Mouse (Mus musculus) CH12.LX (cell line): ENCODE data around the gene Selenof. TPM values are rescaled to one million over a fixed set of nuclear protein-coding genes. Genes with fewer than 3 reads are reported as not detected.

Experiments used
- DNase-seq: peaks from one replicate; pipeline ENCODE4 v3.0.0-alpha.2; 2013; ENCODE audit errors: extremely low read depth
- H3K27ac ChIP-seq: 2 replicates; pipeline ENCODE4 v1.5.1; 2012; ENCODE audit warnings: low read depth, mild to moderate bottlenecking, control low read depth, moderate library complexity; ENCODE audit not compliant: insufficient read depth
- H3K27me3 ChIP-seq: replicated peaks from 2 replicates; pipeline ENCODE3; 2012; ENCODE audit warnings: inconsistent platforms
- H3K36me3 ChIP-seq, 2 experiments: replicated peaks in 1 of 2; 2 replicates each; pipeline versions ENCODE3 to v1.6.1; 2012; ENCODE audit warnings: inconsistent platforms in 1 of 2, low read length in 1 of 2, mild to moderate bottlenecking in 1 of 2, mixed read lengths in 1 of 2, moderate library complexity in 1 of 2; ENCODE audit not compliant: control insufficient read depth in 1 of 2, insufficient read depth in 1 of 2
- H3K4me1 ChIP-seq, 2 experiments: 2 replicates each; pipeline ENCODE4 v1.6.1; 2012; ENCODE audit warnings: inconsistent platforms in 1 of 2, moderate library complexity in 1 of 2; ENCODE audit not compliant: insufficient read depth in 2 of 2, control insufficient read depth in 1 of 2
- H3K4me2 ChIP-seq: 2 replicates; pipeline ENCODE4 v1.6.1; 2012; ENCODE audit warnings: low read depth, mild to moderate bottlenecking, control low read depth; ENCODE audit not compliant: poor library complexity, insufficient read depth, severe bottlenecking
- H3K4me3 ChIP-seq, 3 experiments: fragments of 150-350 bp in 1 of 3; sonication (generic) in 1 of 3; replicated peaks in 1 of 3; 2 replicates each; pipeline versions ENCODE3 to v1.5.1; 2011 to 2012; ENCODE audit warnings: low read depth in 2 of 3, low read length in 2 of 3, mild to moderate bottlenecking in 2 of 3, moderate library complexity in 2 of 3, control low read depth in 1 of 3, improper control_type of control experiment in 1 of 3, inconsistent platforms in 1 of 3, mixed read lengths in 1 of 3; ENCODE audit not compliant: poor library complexity in 1 of 3
- H3K79me2 ChIP-seq: replicated peaks from 2 replicates; pipeline ENCODE4 v1.6.1; 2012; ENCODE audit warnings: mild to moderate bottlenecking, moderate library complexity; ENCODE audit not compliant: control insufficient read depth, poor library complexity, insufficient read depth, severe bottlenecking; ENCODE audit errors: extremely low read depth
- H3K9ac ChIP-seq: 2 replicates; pipeline ENCODE4 v1.6.1; 2012; ENCODE audit warnings: low read depth, mild to moderate bottlenecking, control low read depth, moderate library complexity; ENCODE audit not compliant: insufficient read depth
- H3K9me3 ChIP-seq: replicated peaks from 2 replicates; pipeline ENCODE3; 2012; ENCODE audit warnings: low read length, inconsistent platforms, mixed read lengths
- BHLHE40 ChIP-seq: IDR thresholded peaks from 2 replicates; pipeline ENCODE4 v1.6.1; 2011; ENCODE audit warnings: mild to moderate bottlenecking, low read depth, low read length, improper control_type of control experiment
- CHD1 ChIP-seq: IDR thresholded peaks from 2 replicates; pipeline ENCODE4 v1.6.1; 2012; ENCODE audit warnings: low read depth, low read length, improper control_type of control experiment, inconsistent platforms
- CHD2 ChIP-seq: IDR thresholded peaks from 2 replicates; pipeline ENCODE4 v1.6.1; 2011; ENCODE audit warnings: low read length, improper control_type of control experiment
- CTCF ChIP-seq, 2 experiments: IDR thresholded peaks in 1 of 2; conservative IDR thresholded peaks in 1 of 2; 2 replicates each; pipeline ENCODE4 v1.5.1; 2011 to 2012; ENCODE audit warnings: low read depth in 2 of 2, low read length in 2 of 2, improper control_type of control experiment in 1 of 2, inconsistent platforms in 1 of 2, mild to moderate bottlenecking in 1 of 2, moderate library complexity in 1 of 2
- E2F4 ChIP-seq: IDR thresholded peaks from 2 replicates; pipeline ENCODE4 v1.6.1; 2011; ENCODE audit warnings: low read depth, low read length, improper control_type of control experiment; ENCODE audit not compliant: insufficient replicate concordance
- ELF1 ChIP-seq: IDR thresholded peaks from 2 replicates; pipeline ENCODE4 v1.6.1; 2014; ENCODE audit warnings: low read depth, mild to moderate bottlenecking, inconsistent platforms, low read length, improper control_type of control experiment
- EP300 ChIP-seq: IDR thresholded peaks from 2 replicates; pipeline ENCODE4 v1.6.1; 2011; ENCODE audit warnings: low read length, improper control_type of control experiment
- ETS1 ChIP-seq: conservative IDR thresholded peaks from 2 replicates; pipeline ENCODE4 v1.6.1; 2012; ENCODE audit warnings: low read depth, mild to moderate bottlenecking, inconsistent platforms, low read length, improper control_type of control experiment, moderate library complexity
- GABPA ChIP-seq: IDR thresholded peaks from 2 replicates; pipeline ENCODE4 v1.6.1; 2012; ENCODE audit warnings: low read depth, low read length, improper control_type of control experiment, inconsistent platforms; ENCODE audit not compliant: insufficient replicate concordance
- HCFC1 ChIP-seq: IDR thresholded peaks from 2 replicates; pipeline ENCODE4 v1.6.1; 2012; ENCODE audit warnings: low read depth, mild to moderate bottlenecking, inconsistent platforms, low read length, improper control_type of control experiment
- IRF4 ChIP-seq: IDR thresholded peaks from 2 replicates; pipeline ENCODE4 v1.6.1; 2014; ENCODE audit warnings: low read depth, mild to moderate bottlenecking, inconsistent platforms, low read length, improper control_type of control experiment
- JUN ChIP-seq: IDR thresholded peaks from 2 replicates; pipeline ENCODE4 v1.6.1; 2011; ENCODE audit warnings: low read depth, mild to moderate bottlenecking, low read length, improper control_type of control experiment, moderate library complexity; ENCODE audit not compliant: insufficient read depth
- JUND ChIP-seq: conservative IDR thresholded peaks from 2 replicates; pipeline ENCODE4 v1.6.1; 2011; ENCODE audit warnings: low read depth, low read length, improper control_type of control experiment
- KAT2A ChIP-seq: IDR thresholded peaks from 2 replicates; pipeline ENCODE4 v1.6.1; 2012; ENCODE audit warnings: low read length, improper control_type of control experiment, inconsistent platforms; ENCODE audit not compliant: insufficient replicate concordance
- MAFK ChIP-seq: IDR thresholded peaks from 2 replicates; pipeline ENCODE4 v1.6.1; 2011; ENCODE audit warnings: low read length, improper control_type of control experiment; ENCODE audit not compliant: insufficient replicate concordance
- MAX ChIP-seq: IDR thresholded peaks from 2 replicates; pipeline ENCODE4 v1.6.1; 2011; ENCODE audit warnings: low read length, improper control_type of control experiment
- MAZ ChIP-seq: IDR thresholded peaks from 2 replicates; pipeline ENCODE4 v1.6.1; 2012; ENCODE audit warnings: low read depth, mild to moderate bottlenecking, inconsistent platforms, low read length, improper control_type of control experiment, moderate library complexity
- MEF2A ChIP-seq: IDR thresholded peaks from 2 replicates; pipeline ENCODE4 v1.6.1; 2014; ENCODE audit warnings: low read depth, mild to moderate bottlenecking, inconsistent platforms, low read length, improper control_type of control experiment, borderline replicate concordance
- MXI1 ChIP-seq: IDR thresholded peaks from 2 replicates; pipeline ENCODE4 v1.6.1; 2011; ENCODE audit warnings: mild to moderate bottlenecking, low read depth, low read length, improper control_type of control experiment
- MYC ChIP-seq: IDR thresholded peaks from 2 replicates; pipeline ENCODE4 v1.6.1; 2011; ENCODE audit warnings: low read depth, mild to moderate bottlenecking, improper control_type of control experiment, low read length
- NELFE ChIP-seq: IDR thresholded peaks from 2 replicates; pipeline ENCODE4 v1.6.1; 2011; ENCODE audit warnings: low read depth, low read length, improper control_type of control experiment
- NRF1 ChIP-seq: IDR thresholded peaks from 2 replicates; pipeline ENCODE4 v1.6.1; 2014; ENCODE audit warnings: low read depth, mild to moderate bottlenecking, inconsistent platforms, low read length, improper control_type of control experiment, moderate library complexity
- PAX5 ChIP-seq: IDR thresholded peaks from 2 replicates; pipeline ENCODE4 v1.6.1; 2012; ENCODE audit warnings: low read length, inconsistent platforms, mixed read lengths
- POLR2A ChIP-seq: IDR thresholded peaks from 2 replicates; pipeline ENCODE4 v1.6.1; 2011; ENCODE audit warnings: low read depth, mild to moderate bottlenecking, improper control_type of control experiment, low read length
- POLR2AphosphoS2 ChIP-seq: IDR thresholded peaks from 2 replicates; pipeline ENCODE4 v1.6.1; 2011; ENCODE audit warnings: low read depth, low read length, improper control_type of control experiment
- RAD21 ChIP-seq: IDR thresholded peaks from 2 replicates; pipeline ENCODE4 v1.6.1; 2011; ENCODE audit warnings: low read depth, mild to moderate bottlenecking, low read length, improper control_type of control experiment, moderate library complexity
- RCOR1 ChIP-seq: conservative IDR thresholded peaks from 2 replicates; pipeline ENCODE4 v1.6.1; 2012; ENCODE audit warnings: low read depth, mild to moderate bottlenecking, inconsistent platforms, low read length, improper control_type of control experiment
- SIN3A ChIP-seq: IDR thresholded peaks from 2 replicates; pipeline ENCODE4 v1.6.1; 2012; ENCODE audit warnings: low read length, improper control_type of control experiment, inconsistent platforms
- SMC3 ChIP-seq: IDR thresholded peaks from 2 replicates; pipeline ENCODE4 v1.6.1; 2011; ENCODE audit warnings: low read depth, low read length, improper control_type of control experiment
- TBP ChIP-seq: conservative IDR thresholded peaks from 2 replicates; pipeline ENCODE4 v1.6.1; 2011; ENCODE audit warnings: low read depth, low read length, improper control_type of control experiment
- TCF12 ChIP-seq: IDR thresholded peaks from 2 replicates; pipeline ENCODE4 v1.6.1; 2014; ENCODE audit warnings: low read depth, mild to moderate bottlenecking, inconsistent platforms, low read length, improper control_type of control experiment
- UBTF ChIP-seq: IDR thresholded peaks from 2 replicates; pipeline ENCODE4 v1.6.1; 2012; ENCODE audit warnings: low read depth, mild to moderate bottlenecking, inconsistent platforms, low read length, improper control_type of control experiment, moderate library complexity
- USF1 ChIP-seq: IDR thresholded peaks from 2 replicates; pipeline ENCODE4 v1.6.1; 2014; ENCODE audit warnings: low read depth, mild to moderate bottlenecking, inconsistent platforms, low read length, improper control_type of control experiment
- USF2 ChIP-seq: conservative IDR thresholded peaks from 2 replicates; pipeline ENCODE4 v1.6.1; 2011; ENCODE audit warnings: low read depth, low read length, improper control_type of control experiment
- ZC3H11A ChIP-seq: IDR thresholded peaks from 2 replicates; pipeline ENCODE4 v1.6.1; 2012; ENCODE audit warnings: low read depth, mild to moderate bottlenecking, inconsistent platforms, low read length, improper control_type of control experiment
- ZKSCAN1 ChIP-seq: IDR thresholded peaks from 2 replicates; pipeline ENCODE4 v1.6.1; 2012; ENCODE audit warnings: low read depth, inconsistent platforms, low read length, improper control_type of control experiment, borderline replicate concordance
- ZMIZ1 ChIP-seq: IDR thresholded peaks from 2 replicates; pipeline ENCODE4 v1.6.1; 2012; ENCODE audit warnings: low read depth, mild to moderate bottlenecking, inconsistent platforms, low read length, improper control_type of control experiment
- ZNF384 ChIP-seq: IDR thresholded peaks from 2 replicates; pipeline ENCODE4 v1.6.1; 2012; ENCODE audit warnings: low read depth, low read length, improper control_type of control experiment, inconsistent platforms
- dilution Hi-C: fragments of 300-500 bp; cut with MboI; formaldehyde crosslinking; loops from 2 replicates; pipeline ENCODE4 v1.14.3; 2020; ENCODE audit warnings: low sequenced_read_pairs; ENCODE audit not compliant: extremely low pct_unique_long_range_greater_than_20kb, extremely low pct_ligation_motif_present
- in situ Hi-C: fragments of 300-500 bp; cut with MboI; formaldehyde crosslinking; loops from 3 replicates; pipeline ENCODE4 v1.14.3; 2019; ENCODE audit warnings: low sequenced_read_pairs, low pct_ligation_motif_present, low pct_unique_long_range_greater_than_20kb, mixed read lengths
- polyA plus RNA-seq: library from polyadenylated mRNA; unstranded; fragments of >175 nt; gene quantifications from 2 replicates; pipeline ENCODE4 v1.2.1, GENCODE M21; 2012; ENCODE audit warnings: low read depth; ENCODE audit not compliant: insufficient read length
- total RNA-seq, 2 experiments: library from RNA; depleted of rRNA; stranded (reverse); fragments of 300-350 nt in 1 of 2; fragments of >200 nt in 1 of 2; gene quantifications; 2 replicates each; pipeline ENCODE4 v1.2.3; 2012 to 2014

The Selenof gene
- 528 and 548 TPM in 2 replicates for total RNA-seq (2012; rRNA removed)
- total RNA-seq (2014; rRNA removed), result 1,358 and 1,567 TPM in 2 replicates
- 671 and 678 TPM in 2 replicates for polyA plus RNA-seq

DNA sequence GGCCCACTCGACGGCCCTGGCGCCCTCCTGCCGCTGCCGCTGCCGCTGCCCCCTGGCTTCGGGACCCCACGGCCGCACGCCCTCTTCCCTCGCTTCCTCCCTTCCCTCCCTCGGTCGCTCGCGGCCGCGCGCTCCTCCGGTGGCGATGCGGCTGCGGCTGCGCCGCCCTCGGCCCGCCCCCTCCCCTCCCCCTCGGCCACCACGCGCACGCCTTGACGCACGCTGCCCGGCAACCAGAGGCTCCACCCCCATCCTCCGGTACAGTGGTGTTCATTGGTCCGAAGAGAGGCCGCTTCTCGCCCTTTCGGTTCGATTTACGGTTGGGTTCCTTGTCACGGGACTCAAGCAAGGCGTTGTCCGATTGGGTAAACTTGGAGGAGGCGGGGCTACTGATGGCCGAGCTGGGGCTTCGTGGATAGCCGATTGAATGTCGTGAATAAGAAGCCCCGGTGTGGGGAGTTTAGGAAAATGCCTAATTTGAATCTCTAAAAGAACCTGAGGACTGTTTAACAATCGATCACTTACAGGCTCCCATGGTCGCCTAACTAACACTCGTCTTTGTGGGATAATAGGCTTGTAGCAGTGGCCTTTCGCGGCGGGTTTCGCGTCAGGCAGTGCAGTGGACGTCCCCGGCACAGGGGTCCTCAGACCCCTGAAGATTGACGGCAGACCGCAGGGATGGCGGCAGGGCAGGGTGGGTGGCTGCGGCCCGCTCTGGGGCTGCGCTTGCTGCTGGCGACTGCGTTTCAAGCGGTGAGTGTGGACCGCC lies at the start of gene Selenof, which contains the start of gene Hs2st1:
Gene Selenof (plus strand): TSS at position 258 of the 769 bp plus-strand sequence.
Gene Hs2st1 (minus strand): TSS at position 135 of the 769 bp plus-strand sequence.
- in situ Hi-C loops, result no loop called here
- H3K9me3 ChIP-seq, result no peaks in the 10 kb centered on the region
- H3K27ac ChIP-seq, result peak within 1 kb of the TSS; percentile 47
- dilution Hi-C loops, result no loop called here
- H3K4me3 ChIP-seq, result peak within 1 kb of the TSS; percentile 75 to 84 (median 81)
- TF ChIP-seq RCOR1, result no peak
- TF ChIP-seq EP300, result no peak
- peak; percentile 98 for TF ChIP-seq POLR2AphosphoS2
- no peak; the same call in 1 of the 2 replicates for TF ChIP-seq ETS1
- no peak for TF ChIP-seq MAFK
- TF ChIP-seq JUN, result no peak
- peak; percentile 100 for TF ChIP-seq MAX
- no peak for TF ChIP-seq E2F4
- peak; percentile 81; the same call in 1 of the 2 replicates for TF ChIP-seq MEF2A
- TF ChIP-seq SIN3A, result no peak; the same call in 1 of the 2 replicates
- TF ChIP-seq IRF4, result peak; percentile 57; the same call in 1 of the 2 replicates
- TF ChIP-seq ZKSCAN1, result no peak
- TF ChIP-seq NRF1, result peak; percentile 92
- no peak for TF ChIP-seq CHD1
- peak; percentile 98 for TF ChIP-seq TCF12
- TF ChIP-seq MAZ, result peak; percentile 56; the same call in 1 of the 2 replicates
- TF ChIP-seq ELF1, result peak; percentile 73; the same call in 1 of the 2 replicates
- peak; percentile 87 for TF ChIP-seq USF1
- TF ChIP-seq PAX5, result no peak
- peak in 1 of 2 experiments; percentile 36; a peak in 2 of 4 replicates for TF ChIP-seq CTCF (conservative IDR thresholded peaks at IDR 0.05 in 1 of 2, IDR thresholded peaks at IDR 0.05 in 1 of 2; ENCODE audit: low read depth in 2 of 2, low read length in 2 of 2)
- TF ChIP-seq ZC3H11A, result no peak
- TF ChIP-seq ZNF384, result no peak
- peak; percentile 98 for TF ChIP-seq POLR2A
- TF ChIP-seq ZMIZ1, result peak; percentile 96
- TF ChIP-seq KAT2A, result 0 out of 2 replicates have a peak, but pooled peaks have one; percentile 58
- peak; percentile 85 for TF ChIP-seq HCFC1
- no peak for TF ChIP-seq UBTF
- TF ChIP-seq MYC, result no peak; the same call in 1 of the 2 replicates
- no peak for TF ChIP-seq RAD21
- 0 out of 2 replicates have a peak, but pooled peaks have one; percentile 14 for TF ChIP-seq SMC3
- peak; percentile 63 for TF ChIP-seq MXI1
- peak; percentile 88 for TF ChIP-seq CHD2
- peak; percentile 93 for TF ChIP-seq TBP
- TF ChIP-seq JUND, result no peak
- peak; percentile 48 for TF ChIP-seq USF2
- no peak; the same call in 1 of the 2 replicates for TF ChIP-seq GABPA
- peak; percentile 100 for TF ChIP-seq NELFE
- TF ChIP-seq BHLHE40, result peak; percentile 96
- peak; percentile 100 for DNase-seq
- peaks cover 23 to 34% of the 10 kb centered on the region in 2 experiments for H3K36me3 ChIP-seq
- no peaks in the 10 kb centered on the region for H3K27me3 ChIP-seq
- peaks cover 67% of the 10 kb centered on the region for H3K79me2 ChIP-seq
- peak within 1 kb of the TSS; percentile 70 for H3K4me2 ChIP-seq
- peaks cover 21 to 49% of the 10 kb centered on the region in 2 experiments for H3K4me1 ChIP-seq
- H3K9ac ChIP-seq, result peak within 1 kb of the TSS; percentile 87
